Mouse (Mus musculus) midbrain, embryonic 12.5 days (tissue): ENCODE measurements around the gene Fam196b. TPM values are rescaled to one million over a fixed set of nuclear protein-coding genes. Genes with fewer than 3 reads are reported as not detected.

ENCODE experiments used
- ATAC-seq: fragments of 200-750 bp; cut with Nextera tagmentation; 2 replicates; pipeline ENCODE4 v1.8.0; 2017; ENCODE audit warnings: low read depth, moderate TSS enrichment, moderate library complexity; ENCODE audit not compliant: low FRiP score
- H3K27ac ChIP-seq: fragments of 300-500 bp; sonication (generic); replicated peaks from 2 replicates; pipeline ENCODE4 v1.5.1; 2016; ENCODE audit warnings: mild to moderate bottlenecking
- H3K27me3 ChIP-seq: fragments of 300-500 bp; sonication (generic); 2 replicates; pipeline ENCODE4 v1.6.1; 2016; ENCODE audit warnings: mild to moderate bottlenecking
- H3K36me3 ChIP-seq: fragments of 300-500 bp; sonication (generic); 2 replicates; pipeline ENCODE4 v1.6.1; 2016
- H3K4me1 ChIP-seq: fragments of 300-500 bp; sonication (generic); 2 replicates; pipeline ENCODE4 v1.6.1; 2016
- H3K4me2 ChIP-seq: fragments of 300-500 bp; sonication (generic); replicated peaks from 2 replicates; pipeline ENCODE4 v1.6.1; 2016; ENCODE audit warnings: mild to moderate bottlenecking, moderate library complexity
- H3K4me3 ChIP-seq: fragments of 300-500 bp; sonication (generic); 2 replicates; pipeline ENCODE4 v1.5.1; 2016; ENCODE audit warnings: mild to moderate bottlenecking
- H3K9ac ChIP-seq: fragments of 300-500 bp; sonication (generic); replicated peaks from 2 replicates; pipeline ENCODE4 v1.6.1; 2016; ENCODE audit warnings: mild to moderate bottlenecking, moderate library complexity
- H3K9me3 ChIP-seq: fragments of 300-500 bp; sonication (generic); 2 replicates; pipeline ENCODE4 v1.6.1; 2016; ENCODE audit warnings: mild to moderate bottlenecking
- WGBS: fragments of 180-500 bp; shearing (Covaris S2); methylation state at CpG from one replicate; pipeline ENCODE4 v1.1.7; 2016; 5-methylcytosine and 5-hydroxymethylcytosine counted together
- polyA plus RNA-seq: library from polyadenylated mRNA; unstranded; fragments of >200 nt; fragmentation: Nextera tagmentation; extraction: Ambion mirVana; gene quantifications from 2 replicates; pipeline ENCODE4 v1.2.1, GENCODE M21; 2016

Gene Fam196b
- polyA plus RNA-seq, 1 experiment from 2014 or later: 1.1 TPM

DNA sequence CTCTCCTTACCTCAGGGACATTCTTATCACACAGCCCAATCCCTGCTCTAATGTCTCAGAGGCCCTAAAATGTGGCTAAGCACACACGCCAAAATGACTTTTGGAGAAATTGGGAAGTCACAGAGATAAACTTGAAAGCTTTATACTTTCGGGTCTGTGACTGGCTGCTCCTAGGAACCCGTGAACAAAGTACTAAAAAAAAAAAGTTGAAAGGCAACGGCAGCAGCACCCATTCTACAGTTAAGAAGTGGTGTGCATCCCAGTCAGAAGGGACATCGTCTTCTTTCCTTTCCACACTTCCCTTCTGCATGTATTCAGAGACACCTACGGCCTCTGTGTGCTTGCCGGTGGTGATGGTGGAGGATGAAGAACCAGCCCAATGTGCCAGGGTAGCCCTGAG, 14.6 kb upstream of the Fam196b start:
- Histone ChIP-seq H3K4me1 (peaks cover 15% of the 10 kb centered on the region), H3K4me3 (no peak overlapping the region), H3K4me2 (no peak overlapping the region), H3K27ac (no peak overlapping the region), H3K27me3 (peaks cover 45% of the 10 kb centered on the region), H3K9me3 (no peaks in the 10 kb centered on the region), H3K36me3 (no peaks in the 10 kb centered on the region), H3K9ac (no peak overlapping the region)
- ATAC-seq: no peak
- WGBS: 93% methylated on average over 7 of the region's 7 CpGs

DNA sequence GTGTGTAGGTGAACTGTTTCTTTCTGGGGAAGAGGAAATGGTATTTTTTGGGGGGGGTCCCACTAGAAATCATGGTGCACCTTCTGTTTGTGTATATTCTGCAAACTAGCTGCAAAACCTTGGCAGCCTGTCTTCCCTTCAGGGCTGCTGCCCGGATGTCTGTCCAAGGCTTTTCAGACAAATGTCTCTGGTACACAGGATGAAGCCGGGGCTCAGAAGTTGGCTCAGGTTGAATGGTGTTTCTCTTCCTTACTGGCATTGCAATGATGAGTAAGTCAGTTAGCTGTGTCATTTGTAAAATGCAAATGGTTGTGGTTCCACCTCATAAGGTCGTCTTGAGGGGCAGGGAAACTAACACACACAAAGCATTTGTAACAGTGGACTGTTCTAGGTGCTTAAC, 8.4 kb upstream of the Fam196b start:
- Histone ChIP-seq H3K4me1 (no peaks in the 10 kb centered on the region), H3K27me3 (peaks cover 34% of the 10 kb centered on the region), H3K9ac (no peak overlapping the region), H3K27ac (no peak overlapping the region), H3K4me3 (no peak overlapping the region), H3K4me2 (no peak overlapping the region), H3K9me3 (no peaks in the 10 kb centered on the region), H3K36me3 (no peaks in the 10 kb centered on the region)
- 84% methylated on average over 3 of the region's 3 CpGs for WGBS
- no peak for ATAC-seq

DNA sequence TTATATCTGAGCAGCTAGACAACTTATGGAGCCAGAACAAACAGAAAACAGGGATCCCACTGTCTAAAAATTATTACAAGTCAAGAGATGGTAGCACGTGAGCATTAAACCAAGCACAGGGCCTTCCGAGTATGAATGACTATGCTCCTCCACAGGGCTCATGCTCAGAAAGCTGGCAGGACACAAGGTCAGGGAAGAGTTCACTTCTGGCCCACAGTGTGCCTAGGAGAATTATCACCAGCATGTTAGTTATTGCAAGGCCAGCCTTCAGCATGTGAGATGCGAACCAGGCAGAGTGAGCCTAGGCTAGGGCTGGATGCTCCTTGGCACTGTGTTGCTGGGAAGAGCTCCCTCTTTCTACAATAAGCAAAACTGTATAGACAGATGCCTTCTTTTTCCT, 5.9 kb upstream of the Fam196b start:
- Histone ChIP-seq H3K4me2 (no peak overlapping the region), H3K27ac (no peak overlapping the region), H3K9ac (no peak overlapping the region), H3K9me3 (no peaks in the 10 kb centered on the region), H3K4me3 (no peak overlapping the region), H3K36me3 (no peaks in the 10 kb centered on the region), H3K4me1 (no peaks in the 10 kb centered on the region), H3K27me3 (peaks cover 46% of the 10 kb centered on the region)
- 91% methylated on average over 3 of the region's 3 CpGs for WGBS
- ATAC-seq: no peak

DNA sequence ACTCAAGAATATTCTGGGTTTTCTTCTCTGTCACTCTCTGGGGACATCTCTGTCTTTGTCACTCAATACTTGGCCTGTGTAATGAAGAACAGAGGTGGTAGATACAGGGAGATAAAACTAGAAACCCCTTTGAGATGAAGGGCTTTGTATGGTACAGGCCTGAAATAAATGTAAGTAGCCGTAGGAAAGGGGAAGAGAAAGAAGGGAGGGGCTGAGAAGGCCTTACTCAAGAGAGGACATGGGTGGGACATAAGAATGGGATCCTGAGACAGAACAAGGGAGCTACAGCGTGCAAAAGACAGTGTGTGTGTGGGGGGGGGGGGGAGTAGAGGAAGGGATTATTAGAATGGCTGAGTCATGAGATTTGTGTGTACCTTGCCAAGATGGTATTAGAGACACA, 5.3 kb upstream of the Fam196b start:
- H3K36me3 ChIP-seq: no peaks in the 10 kb centered on the region
- H3K27me3 ChIP-seq: peaks cover 51% of the 10 kb centered on the region
- no peak overlapping the region for H3K9ac ChIP-seq
- no peaks in the 10 kb centered on the region for H3K4me1 ChIP-seq
- 65% methylated on average over 2 of the region's 2 CpGs for WGBS
- H3K9me3 ChIP-seq: no peaks in the 10 kb centered on the region
- no peak overlapping the region for H3K4me2 ChIP-seq
- no peak overlapping the region for H3K27ac ChIP-seq
- ATAC-seq: no peak
- no peak overlapping the region for H3K4me3 ChIP-seq

DNA sequence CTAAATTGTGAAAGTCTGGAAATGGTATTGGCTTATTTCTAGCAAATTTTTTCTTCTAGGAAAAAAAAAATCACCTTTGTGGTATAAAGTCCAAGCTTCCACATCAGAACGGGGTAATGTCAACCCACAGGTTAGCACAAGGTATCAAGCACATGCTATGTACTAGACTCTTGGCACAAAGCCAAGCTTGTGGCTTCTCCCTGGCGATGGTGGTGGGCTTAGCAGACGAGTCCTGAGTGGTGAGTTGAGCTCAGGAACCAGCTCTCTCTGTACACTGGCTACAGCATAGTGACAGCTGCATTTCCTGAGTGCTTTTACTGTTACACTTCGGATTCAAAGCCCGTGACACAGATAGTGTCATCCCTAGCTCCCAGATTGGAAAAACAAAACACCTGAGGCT, 2.9 kb upstream of the Fam196b start:
- Histone ChIP-seq H3K27ac (no peak overlapping the region), H3K27me3 (peaks cover 52% of the 10 kb centered on the region), H3K4me3 (no peak overlapping the region), H3K9ac (no peak overlapping the region), H3K4me2 (no peak overlapping the region), H3K4me1 (peaks cover 12% of the 10 kb centered on the region), H3K36me3 (no peaks in the 10 kb centered on the region), H3K9me3 (no peaks in the 10 kb centered on the region)
- ATAC-seq: no peak
- WGBS: 78% methylated on average over 5 of the region's 5 CpGs

DNA sequence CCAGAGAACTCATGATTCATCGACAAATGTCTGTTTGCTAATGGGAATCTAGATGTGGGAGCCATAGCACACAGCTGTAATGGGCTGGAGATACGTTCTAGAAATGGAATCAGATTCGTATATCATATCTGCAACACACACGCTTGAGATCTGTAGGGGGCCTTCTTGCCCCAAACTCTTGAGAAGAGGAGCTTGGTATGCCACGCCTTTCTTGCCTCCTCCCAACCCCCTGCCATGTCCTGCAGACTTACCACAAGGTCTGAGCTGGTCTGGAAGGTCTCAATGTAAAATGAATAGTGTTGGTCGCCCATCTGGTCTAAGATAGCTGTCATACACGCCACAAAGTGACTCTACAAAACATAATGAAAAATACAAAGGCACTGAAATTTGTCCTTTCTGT, 2.4 kb upstream of the Fam196b start:
- 82% methylated on average over 7 of the region's 7 CpGs for WGBS
- peaks cover 54% of the 10 kb centered on the region for H3K27me3 ChIP-seq

DNA sequence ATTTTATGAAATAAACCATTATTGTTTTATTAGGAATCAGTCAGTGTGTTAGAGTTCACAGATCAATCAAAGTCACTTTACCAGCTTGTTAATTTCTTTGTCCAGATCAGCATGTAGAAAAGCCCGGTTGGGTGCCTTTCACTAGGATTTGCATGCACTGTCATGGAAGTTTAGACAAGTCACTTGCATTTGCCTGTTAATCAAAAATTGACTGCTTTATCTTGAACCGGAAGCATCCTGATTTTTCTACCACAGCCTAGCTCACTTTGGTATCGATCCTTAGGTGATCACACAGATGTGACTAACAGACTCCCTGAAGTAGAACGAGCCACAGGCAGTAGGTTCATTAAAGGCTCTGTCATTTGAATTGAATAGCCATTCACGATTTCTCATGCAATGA, 761 bp downstream of the Fam196b start:
- H3K4me2 ChIP-seq: peak overlapping the region; percentile 55
- no peaks in the 10 kb centered on the region for H3K9me3 ChIP-seq
- no peaks in the 10 kb centered on the region for H3K36me3 ChIP-seq
- H3K27me3 ChIP-seq: peaks cover 70% of the 10 kb centered on the region
- no peak overlapping the region for H3K27ac ChIP-seq
- H3K4me1 ChIP-seq: peaks cover 15% of the 10 kb centered on the region
- 8% methylated on average over 5 of the region's 5 CpGs for WGBS
- no peak overlapping the region for H3K9ac ChIP-seq
- peak overlapping the region; percentile 40; the same call in 1 of the 2 replicates for H3K4me3 ChIP-seq
- no peak for ATAC-seq

More for the DNA sequence above, 2.4 kb upstream of the Fam196b start:
- H3K4me3 ChIP-seq: no peak overlapping the region
- no peak overlapping the region for H3K4me2 ChIP-seq
- H3K9ac ChIP-seq: no peak overlapping the region
- H3K27ac ChIP-seq: no peak overlapping the region
- no peak for ATAC-seq
- peaks cover 15% of the 10 kb centered on the region for H3K4me1 ChIP-seq
- no peaks in the 10 kb centered on the region for H3K36me3 ChIP-seq
- H3K9me3 ChIP-seq: no peaks in the 10 kb centered on the region

DNA sequence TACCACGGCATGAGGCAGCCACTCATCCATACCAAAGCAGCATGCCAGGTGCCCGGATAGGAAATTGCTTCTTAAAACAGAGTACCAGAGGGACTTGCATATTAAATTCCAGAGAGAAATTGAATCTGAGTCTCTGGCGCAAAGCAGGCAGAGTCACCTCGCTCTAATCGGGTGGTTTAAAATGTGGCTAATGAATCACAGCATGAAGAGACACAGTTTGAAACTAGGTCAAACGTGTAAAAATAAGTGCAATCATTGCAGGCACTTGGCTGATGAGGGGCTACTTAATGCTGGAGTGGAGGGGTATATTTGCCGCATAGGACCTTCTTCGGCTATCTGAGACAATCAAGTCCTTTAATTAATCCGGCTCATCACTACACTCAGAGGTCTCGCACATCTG, 1.6 kb downstream of the Fam196b start:
- ATAC-seq: no peak
- Histone ChIP-seq H3K27me3 (peaks cover 68% of the 10 kb centered on the region), H3K4me2 (peak overlapping the region; percentile 55), H3K36me3 (no peaks in the 10 kb centered on the region), H3K4me1 (peaks cover 15% of the 10 kb centered on the region), H3K9ac (no peak overlapping the region), H3K27ac (no peak overlapping the region), H3K4me3 (no peak overlapping the region), H3K9me3 (no peaks in the 10 kb centered on the region)
- WGBS: 48% methylated on average over 10 of the region's 10 CpGs

DNA sequence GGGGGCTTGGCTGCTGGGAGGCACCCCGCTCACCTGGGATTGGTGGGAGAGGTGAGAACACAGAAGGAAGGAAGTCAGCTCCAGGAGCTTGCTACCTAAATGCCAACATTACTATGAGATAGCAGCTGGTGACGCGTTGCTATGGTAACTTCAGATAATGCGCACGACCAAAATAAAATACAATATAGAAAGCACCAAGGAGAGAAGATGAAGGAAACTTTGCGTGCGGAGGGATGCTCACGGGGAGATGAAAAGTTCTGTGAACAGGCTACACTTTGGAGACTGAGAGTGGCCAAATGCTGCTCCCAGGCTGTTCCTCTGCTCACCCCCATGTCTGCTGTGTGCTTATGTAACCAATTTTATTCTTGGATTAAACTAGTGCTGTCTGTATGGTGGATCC, 2.4 kb downstream of the Fam196b start:
- Histone ChIP-seq H3K27me3 (peaks cover 64% of the 10 kb centered on the region), H3K36me3 (no peaks in the 10 kb centered on the region), H3K4me1 (peaks cover 15% of the 10 kb centered on the region), H3K9ac (no peak overlapping the region), H3K4me2 (peak overlapping the region; percentile 55; the same call in 1 of the 2 replicates), H3K9me3 (no peaks in the 10 kb centered on the region), H3K27ac (no peak overlapping the region), H3K4me3 (no peak overlapping the region)
- ATAC-seq: no peak
- 81% methylated on average over 8 of the region's 8 CpGs for WGBS

DNA sequence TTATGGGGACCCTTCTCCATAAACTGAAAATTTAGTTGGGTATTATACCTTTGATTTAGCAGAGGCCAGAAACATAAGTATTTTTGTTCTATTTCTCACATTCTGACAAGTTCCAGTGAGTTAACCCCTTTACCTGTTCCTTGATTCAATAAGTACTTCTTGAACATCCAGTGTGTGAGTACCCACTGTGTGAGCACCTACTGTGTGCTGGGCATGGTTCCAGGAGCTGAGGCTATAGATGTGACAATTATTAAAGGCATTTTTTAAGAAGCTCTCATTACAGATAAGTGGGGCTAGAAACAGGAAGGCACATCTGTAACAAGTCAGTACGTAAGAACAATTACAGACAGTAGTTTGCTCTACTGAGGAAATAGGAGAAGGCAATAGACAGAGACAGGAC, 4.7 kb downstream of the Fam196b start:
- 87% methylated on average over 1 of the region's 1 CpGs for WGBS
- Histone ChIP-seq H3K9ac (no peak overlapping the region), H3K4me1 (peaks cover 15% of the 10 kb centered on the region), H3K27me3 (peaks cover 49% of the 10 kb centered on the region), H3K27ac (no peak overlapping the region), H3K9me3 (no peaks in the 10 kb centered on the region), H3K4me3 (no peak overlapping the region), H3K36me3 (no peaks in the 10 kb centered on the region), H3K4me2 (no peak overlapping the region)
- no peak for ATAC-seq

DNA sequence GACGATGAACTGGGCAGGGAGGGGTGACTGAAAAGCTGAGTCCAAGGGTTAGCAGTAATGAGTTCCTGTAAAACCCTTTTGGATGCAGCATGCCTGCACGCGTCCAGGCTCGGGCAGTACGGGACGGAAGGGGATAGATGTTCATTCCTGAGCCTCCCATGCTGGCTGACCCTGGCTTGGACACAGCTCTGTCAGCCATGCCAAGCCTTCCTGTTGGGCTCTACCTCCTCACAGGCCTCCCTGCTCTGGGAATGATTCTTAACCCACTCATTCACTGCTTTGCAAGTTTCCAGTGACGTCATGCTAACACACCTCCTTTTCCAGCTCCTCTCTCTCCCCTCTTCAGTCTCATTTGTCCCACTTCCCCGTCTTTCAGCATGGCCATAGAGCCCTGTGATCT, 9.0 kb downstream of the Fam196b start:
- no peak overlapping the region for H3K27ac ChIP-seq
- H3K9ac ChIP-seq: no peak overlapping the region
- peaks cover 18% of the 10 kb centered on the region for H3K27me3 ChIP-seq
- H3K4me1 ChIP-seq: peaks cover 4% of the 10 kb centered on the region; the same call in 1 of the 2 replicates
- H3K4me2 ChIP-seq: no peak overlapping the region
- no peaks in the 10 kb centered on the region for H3K9me3 ChIP-seq
- H3K4me3 ChIP-seq: no peak overlapping the region
- 74% methylated on average over 8 of the region's 8 CpGs for WGBS
- H3K36me3 ChIP-seq: no peaks in the 10 kb centered on the region
- ATAC-seq: no peak

DNA sequence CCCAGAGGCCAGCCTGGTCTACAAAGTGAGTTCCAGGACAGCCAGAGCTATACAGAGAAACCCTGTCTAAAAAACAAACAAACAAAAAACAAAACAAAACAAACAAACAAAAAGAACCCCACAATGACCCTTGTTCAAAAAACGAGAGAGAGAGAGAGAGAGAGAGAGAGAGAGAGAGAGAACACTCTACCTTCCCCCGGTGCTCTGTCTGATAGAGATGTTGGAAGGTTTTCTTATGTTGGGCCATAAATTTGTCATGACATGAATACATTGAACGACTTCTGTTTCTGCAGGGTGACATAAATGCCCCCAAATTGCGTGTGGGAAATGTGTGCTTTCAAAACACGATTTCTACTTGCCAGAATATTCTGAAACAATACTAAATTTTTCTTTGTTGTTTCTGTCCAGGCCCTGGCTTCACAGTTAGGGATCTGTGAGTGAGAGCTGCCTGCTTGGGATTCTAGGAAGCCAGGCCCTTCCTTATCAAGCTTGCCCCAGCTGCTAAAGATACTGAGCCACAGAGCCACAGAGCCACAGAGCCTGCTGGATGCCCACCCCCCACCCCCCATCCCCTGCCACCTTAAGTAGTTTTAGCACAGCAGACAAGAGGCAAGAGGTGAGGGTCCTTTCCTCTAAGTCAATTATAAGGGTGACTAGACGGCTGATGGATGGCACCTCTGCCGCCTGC, 17.9 kb downstream of the Fam196b start:
- H3K4me2 ChIP-seq: no peak overlapping the region
- H3K4me1 ChIP-seq: peaks cover 3% of the 10 kb centered on the region; the same call in 1 of the 2 replicates
- no peaks in the 10 kb centered on the region for H3K36me3 ChIP-seq
- no peaks in the 10 kb centered on the region for H3K9me3 ChIP-seq
- no peak overlapping the region for H3K4me3 ChIP-seq
- H3K27me3 ChIP-seq: peaks cover 10% of the 10 kb centered on the region
- WGBS: 67% methylated on average over 7 of the region's 7 CpGs
- no peak overlapping the region for H3K9ac ChIP-seq
- ATAC-seq: no peak
- no peak overlapping the region for H3K27ac ChIP-seq

DNA sequence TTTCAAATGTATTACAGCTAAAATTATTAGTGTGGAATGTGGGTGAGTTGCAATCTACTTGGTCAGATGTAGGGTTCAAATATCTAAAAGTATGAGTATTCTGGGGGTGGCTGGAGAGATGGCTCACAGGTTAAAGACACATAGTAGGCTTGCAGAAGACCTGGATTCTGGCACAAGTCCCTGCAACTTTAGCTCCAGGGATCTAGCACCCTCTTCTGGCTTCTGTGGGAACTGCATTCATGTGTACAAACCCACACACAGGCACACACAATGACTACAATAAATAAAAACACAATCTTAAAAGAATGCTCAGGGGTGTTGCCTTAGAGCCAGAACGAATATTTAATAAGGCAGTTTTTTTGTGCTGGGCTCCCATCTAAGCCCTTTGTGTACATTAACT, 23.3 kb downstream of the Fam196b start:
- H3K36me3 ChIP-seq: no peaks in the 10 kb centered on the region
- no peak overlapping the region for H3K27ac ChIP-seq
- 70% methylated on average over 1 of the region's 1 CpGs for WGBS
- H3K4me1 ChIP-seq: 0 out of 2 replicates have a peak, but pooled peaks cover 5% of the 10 kb centered on the region
- no peak overlapping the region for H3K4me2 ChIP-seq
- H3K9ac ChIP-seq: no peak overlapping the region
- ATAC-seq: no peak
- H3K4me3 ChIP-seq: no peak overlapping the region
- peaks cover 12% of the 10 kb centered on the region for H3K27me3 ChIP-seq
- no peaks in the 10 kb centered on the region for H3K9me3 ChIP-seq
